ENCODE assay signal across 16 mouse cellular contexts in genomic region chrX:16913118-16913517, GRCm38 (mm10). TPM values are rescaled to one million over a fixed set of nuclear protein-coding genes. Genes with fewer than 3 reads are reported as not detected.
DNase-seq lines count a peak whose midpoint lies in the region.
"Had no signal": no experiment of that assay in that cellular context is flagged by ENCODE, and none has a peak within 500 bp of the region (broad histone marks: within the 10 kb centered on the region; RNA-seq: fewer than 3 reads in every experiment).

No protein-coding gene starts in this region.

- peak; percentile 86 for DNase-seq in cerebellum, adult 11-12 months
- DNase-seq in cerebellum, adult 8-10 months: peak; percentile 57
- DNase-seq in cerebellum, postnatal 14 days: peak; percentile 44 to 77
- no peak for DNase-seq in spleen, postnatal 14 days (ENCODE audit: low spot score in 2 of 2)
- no peak for DNase-seq in layer of hippocampus, adult 8-10 months (ENCODE audit: low spot score in 2 of 2)
- no peak for DNase-seq in kidney, adult 9 months
- DNase-seq: adrenal gland, adult 8-10 months; adrenal gland, postnatal 36 days; forebrain, postnatal 0 days; gastrocnemius, postnatal 14 days; heart, adult 2 months; heart, postnatal 14 days; kidney, adult 18-20 months had no signal

RNA-seq across cellular contexts. Expression of gene Ndp, which starts 1.5 kb away (rescaled TPM):
- 10 to 100 TPM in 1 of 4 experiments, 1 to 10 TPM in 3; 7.1 to 11.5 (median 9.5) TPM for total RNA-seq in layer of hippocampus, adult 8-10 months (2022)
- total RNA-seq: adrenal gland, postnatal 36 days; G1E; gastrocnemius, adult 18-20 months; heart, adult 2 months; hematopoietic stem cell, adult 5-6 weeks had no signal

Comparison
In these comparisons a context has a peak if more than half of its experiments do, and no peak if none do; other contexts are left out.
1. DNase-seq: peak in cerebellum, adult 11-12 months (single experiment), cerebellum, adult 8-10 months (single experiment) and cerebellum, postnatal 14 days (2 of 2); none in spleen, postnatal 14 days (0 of 2), layer of hippocampus, adult 8-10 months (0 of 2) and kidney, adult 9 months (single experiment).